Mouse (Mus musculus) C2C12 (cell line): Measurements from ENCODE around the gene Tmem236. TPM values are rescaled to one million over a fixed set of nuclear protein-coding genes. Genes with fewer than 3 reads are reported as not detected.

Experiments
- H3K27me3 ChIP-seq: one replicate; pipeline ENCODE4 v1.6.1; 2011; ENCODE audit not compliant: control insufficient read depth, insufficient read depth, insufficient read length
- H3K36me3 ChIP-seq: one replicate; pipeline ENCODE4 v1.6.1; 2011; ENCODE audit not compliant: control insufficient read depth, insufficient read depth
- H3K4me3 ChIP-seq: one replicate; pipeline ENCODE4 v1.5.1; 2011; ENCODE audit warnings: mild to moderate bottlenecking, control low read depth; ENCODE audit not compliant: poor library complexity, insufficient read depth, severe bottlenecking
- H3K79me2 ChIP-seq: one replicate; pipeline ENCODE4 v1.6.1; 2011; ENCODE audit not compliant: control insufficient read depth, insufficient read depth
- H3K79me3 ChIP-seq: one replicate; pipeline ENCODE4 v1.6.1; 2011; ENCODE audit warnings: low read depth, control low read depth
- H3ac ChIP-seq: one replicate; pipeline ENCODE3; 2011; ENCODE audit warnings: low read depth; ENCODE audit not compliant: control insufficient read depth, insufficient read length
- CEBPB ChIP-seq: IDR thresholded peaks from one replicate; pipeline ENCODE4 v1.6.1; 2011; ENCODE audit warnings: low read depth, mild to moderate bottlenecking, control low read depth, moderate library complexity
- CTCF ChIP-seq: IDR thresholded peaks from one replicate; pipeline ENCODE4 v1.5.1; 2011; ENCODE audit not compliant: control insufficient read depth, insufficient read depth, insufficient read length
- FOSL1 ChIP-seq: IDR thresholded peaks from one replicate; pipeline ENCODE4 v1.8.0; 2011; ENCODE audit warnings: mild to moderate bottlenecking, low read length; ENCODE audit not compliant: poor library complexity, insufficient read depth, severe bottlenecking
- MAX ChIP-seq: IDR thresholded peaks from one replicate; pipeline ENCODE4 v1.6.1; 2011; ENCODE audit warnings: mild to moderate bottlenecking, control low read depth
- MYOD1 ChIP-seq: IDR thresholded peaks from one replicate; pipeline ENCODE4 v1.6.1; 2011; ENCODE audit warnings: low read depth; ENCODE audit not compliant: control insufficient read depth, insufficient read length
- MYOG ChIP-seq: IDR thresholded peaks from one replicate; pipeline ENCODE4 v1.6.1; 2011; ENCODE audit not compliant: control insufficient read depth, insufficient read length; ENCODE audit errors: extremely low read depth
- USF1 ChIP-seq: IDR thresholded peaks from one replicate; pipeline ENCODE4 v1.6.1; 2011; ENCODE audit warnings: low read depth, mild to moderate bottlenecking, control low read depth, moderate library complexity
- polyA plus RNA-seq: library from polyadenylated mRNA; unstranded; fragments of >200 nt; fragmentation: generic; extraction: Trizol; gene quantifications from one replicate; pipeline ENCODE4 v1.2.1, GENCODE M21; 2012; ENCODE audit warnings: missing spikeins

Tmem236 gene
- polyA plus RNA-seq, 1 experiment: 0.01 TPM

DNA sequence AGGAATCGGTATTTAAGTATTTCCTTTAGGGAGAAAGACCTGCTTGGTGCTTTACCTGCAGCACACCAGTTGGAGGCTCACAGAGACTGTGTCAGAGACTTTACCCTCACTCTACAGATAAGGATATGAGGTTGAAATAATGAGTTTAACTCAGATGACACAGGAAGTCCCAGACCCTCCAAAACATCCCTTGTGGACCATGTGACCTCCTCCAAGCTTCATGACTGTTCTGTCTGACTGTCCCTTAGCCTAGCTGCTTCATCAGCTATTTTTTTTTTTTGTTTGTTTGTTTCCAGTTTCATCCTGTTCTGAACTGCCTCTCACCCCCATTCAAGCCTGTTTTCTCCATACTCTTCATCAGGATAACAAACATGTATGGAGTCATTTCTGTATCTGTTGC, 58.6 kb downstream of the Tmem236 start:
- H3K36me3 ChIP-seq: no peaks in the 10 kb centered on the region
- TF ChIP-seq MYOD1 (no peak), CEBPB (no peak), USF1 (no peak), MAX (no peak), FOSL1 (no peak), MYOG (no peak), CTCF (no peak)
- H3K79me2 ChIP-seq: no peaks in the 10 kb centered on the region
- no peak overlapping the region for H3K4me3 ChIP-seq
- no peaks in the 10 kb centered on the region for H3K79me3 ChIP-seq
- H3ac ChIP-seq: no peak overlapping the region
- H3K27me3 ChIP-seq: no peaks in the 10 kb centered on the region

GRCm38 (mm10) chr2:14233983-14234382, 59.7 kb downstream of the Tmem236 start:
- TF ChIP-seq MYOG (no peak), CTCF (no peak), CEBPB (no peak), FOSL1 (no peak), MYOD1 (no peak), USF1 (no peak), MAX (no peak)
- Histone ChIP-seq H3K79me2 (no peaks in the 10 kb centered on the region), H3K27me3 (no peaks in the 10 kb centered on the region), H3K79me3 (no peaks in the 10 kb centered on the region), H3ac (no peak overlapping the region), H3K36me3 (no peaks in the 10 kb centered on the region), H3K4me3 (no peak overlapping the region)

- H3ac ChIP-seq: no peak overlapping the region
- H3K36me3 ChIP-seq: no peaks in the 10 kb centered on the region
- TF ChIP-seq MYOD1: no peak
- TF ChIP-seq USF1: no peak
- no peak for TF ChIP-seq FOSL1
- TF ChIP-seq MYOG: no peak
- TF ChIP-seq CTCF: no peak
- no peak for TF ChIP-seq CEBPB
- TF ChIP-seq MAX: no peak
- no peaks in the 10 kb centered on the region for H3K27me3 ChIP-seq
- no peak overlapping the region for H3K4me3 ChIP-seq
- no peaks in the 10 kb centered on the region for H3K79me2 ChIP-seq
- H3K79me3 ChIP-seq: no peaks in the 10 kb centered on the region
Measured at GRCm38 (mm10) chr2:14235319-14235718, 61.0 kb downstream of the Tmem236 start.

DNA sequence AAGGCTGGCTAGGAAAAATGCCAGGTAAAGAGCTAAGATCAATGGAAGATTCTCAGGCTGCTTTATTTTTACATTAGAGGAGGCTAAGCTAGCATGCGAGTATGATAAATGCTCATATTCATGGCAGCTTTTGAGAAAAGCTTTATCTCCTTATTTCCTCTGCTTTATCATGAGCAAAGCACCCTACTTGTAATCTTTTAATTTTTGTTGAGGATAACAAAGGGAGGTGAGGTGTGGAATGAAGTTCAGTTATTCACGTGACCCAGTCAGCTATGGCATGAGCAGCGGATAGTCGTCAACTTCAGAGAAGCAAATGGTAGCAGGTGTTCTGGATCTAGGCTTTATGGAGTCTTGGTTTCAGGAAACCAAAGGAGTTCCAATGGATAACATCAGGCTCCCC, 62.6 kb downstream of the Tmem236 start:
- Histone ChIP-seq H3ac (no peak overlapping the region), H3K79me3 (no peaks in the 10 kb centered on the region), H3K36me3 (no peaks in the 10 kb centered on the region), H3K27me3 (no peaks in the 10 kb centered on the region), H3K4me3 (no peak overlapping the region), H3K79me2 (no peaks in the 10 kb centered on the region)
- no peak for TF ChIP-seq CTCF
- TF ChIP-seq FOSL1: no peak
- TF ChIP-seq CEBPB: no peak
- no peak for TF ChIP-seq MYOG
- no peak for TF ChIP-seq MYOD1
- TF ChIP-seq MAX: no peak
- TF ChIP-seq USF1: no peak

GRCm38 (mm10) chr2:14237723-14238122, 63.4 kb downstream of the Tmem236 start:
- H3K27me3 ChIP-seq: no peaks in the 10 kb centered on the region
- H3K36me3 ChIP-seq: no peaks in the 10 kb centered on the region
- no peaks in the 10 kb centered on the region for H3K79me3 ChIP-seq
- no peak overlapping the region for H3K4me3 ChIP-seq
- no peaks in the 10 kb centered on the region for H3K79me2 ChIP-seq
- no peak overlapping the region for H3ac ChIP-seq
- no peak for TF ChIP-seq MYOD1
- TF ChIP-seq FOSL1: no peak
- TF ChIP-seq CTCF: no peak
- no peak for TF ChIP-seq MAX
- no peak for TF ChIP-seq MYOG
- no peak for TF ChIP-seq CEBPB
- no peak for TF ChIP-seq USF1

DNA sequence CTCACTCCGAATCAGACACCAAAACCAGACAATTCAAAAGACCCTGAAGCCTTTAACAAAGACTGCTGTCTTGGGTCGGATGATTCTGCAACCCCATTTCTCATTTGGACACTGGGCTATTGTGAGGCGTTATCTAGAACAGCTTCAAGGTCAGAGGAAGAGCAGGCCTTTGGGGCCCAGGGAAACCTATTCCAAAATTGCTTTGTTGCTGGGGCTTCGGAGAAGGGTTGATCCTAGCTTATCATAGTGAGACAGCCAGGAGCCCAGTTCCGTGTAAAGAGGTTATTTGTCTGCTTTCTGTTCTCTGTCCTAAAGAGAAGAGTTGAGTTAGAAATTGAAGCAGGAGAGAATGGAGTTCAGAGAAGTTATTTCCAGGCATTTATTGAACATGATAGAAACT, 64.8 kb downstream of the Tmem236 start:
- Histone ChIP-seq H3K36me3 (no peaks in the 10 kb centered on the region), H3K4me3 (no peak overlapping the region), H3K79me2 (no peaks in the 10 kb centered on the region), H3K79me3 (no peaks in the 10 kb centered on the region), H3ac (no peak overlapping the region), H3K27me3 (no peaks in the 10 kb centered on the region)
- TF ChIP-seq MYOD1 (no peak), CEBPB (no peak), MAX (no peak), CTCF (no peak), USF1 (no peak), MYOG (no peak), FOSL1 (no peak)
